Mouse (Mus musculus): ENCODE measurements at regions not wholly inside any gene's neighbourhood (a gene's known extent, or its start where the extent isn't known, plus 50 kb on each side); places are given as distances from the start of the nearest gene placed in this dataset.
"Not testable (repeated sequence)": the region's sequence is repeated elsewhere in the genome, so short reads cannot be mapped to it uniquely, and the experiment has no call there.

DNA sequence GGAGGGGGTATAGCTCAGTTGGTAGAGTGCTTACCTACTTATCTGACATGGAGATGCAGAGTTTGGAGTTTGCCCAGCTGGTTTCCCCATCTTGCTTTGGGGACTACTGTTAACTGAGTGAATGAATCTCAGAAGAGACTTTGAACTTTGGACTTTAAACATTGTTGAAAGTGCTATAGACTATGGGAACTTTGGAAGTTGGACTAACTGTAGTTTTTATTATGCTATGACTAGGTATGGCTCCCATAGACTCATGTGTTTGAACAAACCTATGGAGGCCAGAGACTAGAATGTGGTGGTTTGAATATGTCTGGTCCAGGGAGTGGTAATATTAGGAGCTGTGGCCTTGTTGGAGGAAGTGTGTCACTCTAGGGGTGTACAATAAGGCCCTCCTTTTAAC is 84.8 kb upstream of the Mad2l1 start:
- H3K27me3 ChIP-seq (ENCODE audit: control insufficient read depth, insufficient read depth, low read length); H3K27ac ChIP-seq (ENCODE audit: low read depth, low read length); ATAC-seq (replicated peaks; ENCODE audit: insufficient number of reproducible peaks, low FRiP score, low TSS enrichment); H3K36me3 ChIP-seq (ENCODE audit: control insufficient read depth, insufficient read depth, low read length); H3K9me3 ChIP-seq (replicated peaks; ENCODE audit: control insufficient read depth, low read length); H3K4me1 ChIP-seq (ENCODE audit: control insufficient read depth, insufficient read depth, low read length); H3K4me3 ChIP-seq (ENCODE audit: low read depth, low read length); H3K4me2 ChIP-seq; H3K9ac ChIP-seq (ENCODE audit: low read depth, low read length): not testable (repeated sequence)

DNA sequence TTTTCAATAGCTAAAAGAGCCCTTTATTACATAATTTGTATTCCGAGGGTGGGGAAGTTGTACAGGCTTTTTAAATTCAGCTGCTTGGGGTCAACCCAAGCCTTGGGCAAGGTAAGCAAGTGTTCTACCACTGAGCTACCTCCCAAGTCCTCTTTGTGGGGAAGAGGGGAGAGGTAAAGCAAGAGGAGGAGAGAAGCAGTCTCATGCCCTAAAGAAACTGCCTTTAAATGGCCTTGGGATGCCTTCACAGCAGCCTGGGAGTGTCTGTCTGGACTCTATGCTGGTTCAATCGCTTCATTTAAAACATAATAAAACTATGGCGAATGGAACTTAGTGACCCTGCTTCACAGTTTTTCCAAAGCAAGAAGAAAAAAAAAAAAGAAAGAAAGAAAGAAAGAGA is 77.0 kb upstream of the Mad2l1 start:
- H3K4me2 ChIP-seq: no peak overlapping the region
- no peak overlapping the region for H3K27ac ChIP-seq (ENCODE audit: low read depth, low read length)
- 77% methylated on average over 3 of the region's 3 CpGs for WGBS (ENCODE audit: insufficient replicate concordance)
- no peaks in the 10 kb centered on the region for H3K27me3 ChIP-seq (ENCODE audit: control insufficient read depth, insufficient read depth, low read length)
- H3K9me3 ChIP-seq (replicated peaks; ENCODE audit: control insufficient read depth, low read length): no peaks in the 10 kb centered on the region
- ATAC-seq (replicated peaks; ENCODE audit: insufficient number of reproducible peaks, low FRiP score, low TSS enrichment): no peak
- no peaks in the 10 kb centered on the region for H3K4me1 ChIP-seq (ENCODE audit: control insufficient read depth, insufficient read depth, low read length)
- H3K4me3 ChIP-seq (ENCODE audit: low read depth, low read length): no peak overlapping the region
- no peaks in the 10 kb centered on the region for H3K36me3 ChIP-seq (ENCODE audit: control insufficient read depth, insufficient read depth, low read length)
- no peak overlapping the region for H3K9ac ChIP-seq (ENCODE audit: low read depth, low read length)

DNA sequence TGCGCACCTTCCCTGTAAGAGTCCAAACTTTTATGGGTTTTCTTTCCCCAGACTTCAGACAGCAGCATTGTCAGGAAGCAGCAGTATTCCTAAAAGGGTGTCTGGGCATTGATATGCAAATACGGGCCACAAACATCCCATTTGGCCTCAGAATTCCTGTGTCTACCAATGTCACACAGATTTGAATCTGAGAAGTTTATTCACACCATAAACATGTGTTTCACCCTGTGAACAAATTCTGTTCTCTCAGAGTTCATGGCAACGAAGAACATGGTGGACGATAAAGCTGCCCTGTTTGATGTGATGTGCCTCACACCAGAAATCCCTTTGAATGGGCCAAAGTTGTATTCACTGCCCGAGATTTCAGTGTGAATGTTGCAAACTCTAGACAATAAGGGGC is 70.7 kb upstream of the Mad2l1 start:
- Histone ChIP-seq H3K4me3 (ENCODE audit: low read depth, low read length) (no peak overlapping the region), H3K27ac (ENCODE audit: low read depth, low read length) (no peak overlapping the region), H3K4me1 (ENCODE audit: control insufficient read depth, insufficient read depth, low read length) (no peaks in the 10 kb centered on the region), H3K36me3 (ENCODE audit: control insufficient read depth, insufficient read depth, low read length) (no peaks in the 10 kb centered on the region), H3K4me2 (no peak overlapping the region), H3K27me3 (ENCODE audit: control insufficient read depth, insufficient read depth, low read length) (no peaks in the 10 kb centered on the region), H3K9me3 (replicated peaks; ENCODE audit: control insufficient read depth, low read length) (no peaks in the 10 kb centered on the region), H3K9ac (ENCODE audit: low read depth, low read length) (no peak overlapping the region)
- WGBS (ENCODE audit: insufficient replicate concordance): 65% methylated on average over 4 of the region's 5 CpGs
- no peak for ATAC-seq (replicated peaks; ENCODE audit: insufficient number of reproducible peaks, low FRiP score, low TSS enrichment)

- H3K4me1 ChIP-seq (ENCODE audit: control insufficient read depth, insufficient read depth, low read length): no peaks in the 10 kb centered on the region
- H3K4me3 ChIP-seq (ENCODE audit: low read depth, low read length): no peak overlapping the region
- H3K27me3 ChIP-seq (ENCODE audit: control insufficient read depth, insufficient read depth, low read length): no peaks in the 10 kb centered on the region
- H3K4me2 ChIP-seq: no peak overlapping the region
- no peak overlapping the region for H3K9ac ChIP-seq (ENCODE audit: low read depth, low read length)
- H3K27ac ChIP-seq (ENCODE audit: low read depth, low read length): no peak overlapping the region
- no peak for ATAC-seq (replicated peaks; ENCODE audit: insufficient number of reproducible peaks, low FRiP score, low TSS enrichment)
- no peaks in the 10 kb centered on the region for H3K9me3 ChIP-seq (replicated peaks; ENCODE audit: control insufficient read depth, low read length)
- no peaks in the 10 kb centered on the region for H3K36me3 ChIP-seq (ENCODE audit: control insufficient read depth, insufficient read depth, low read length)
- WGBS (ENCODE audit: insufficient replicate concordance): 68% methylated on average over 11 of the region's 11 CpGs
These were observed 69.9 kb upstream of the Mad2l1 start for GRCm38 (mm10) chr6:66465137-66465853.

DNA sequence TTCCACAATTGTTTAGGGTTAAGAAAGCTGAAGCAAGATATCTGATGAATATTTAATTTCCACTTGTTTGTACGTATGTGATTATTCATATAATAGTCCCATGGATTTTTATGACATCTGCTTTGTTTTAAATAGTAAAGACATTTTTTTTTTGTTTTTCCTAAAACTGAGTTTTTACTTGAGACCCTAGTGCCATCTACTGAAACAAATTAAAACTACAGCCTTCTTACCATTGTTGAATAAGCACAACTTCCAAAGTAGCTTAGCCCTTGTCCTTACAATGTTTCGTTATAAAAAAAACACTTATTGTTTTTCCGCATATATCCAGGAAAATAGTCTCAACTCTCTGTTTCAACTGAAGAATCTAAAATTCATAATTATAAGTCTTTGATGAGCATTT is 68.4 kb upstream of the Mad2l1 start:
- Histone ChIP-seq H3K4me2 (no peak overlapping the region), H3K4me3 (ENCODE audit: low read depth, low read length) (no peak overlapping the region), H3K9ac (ENCODE audit: low read depth, low read length) (no peak overlapping the region), H3K27ac (ENCODE audit: low read depth, low read length) (no peak overlapping the region), H3K27me3 (ENCODE audit: control insufficient read depth, insufficient read depth, low read length) (no peaks in the 10 kb centered on the region), H3K36me3 (ENCODE audit: control insufficient read depth, insufficient read depth, low read length) (no peaks in the 10 kb centered on the region), H3K4me1 (ENCODE audit: control insufficient read depth, insufficient read depth, low read length) (no peaks in the 10 kb centered on the region), H3K9me3 (replicated peaks; ENCODE audit: control insufficient read depth, low read length) (no peaks in the 10 kb centered on the region)
- 34% methylated on average over 3 of the region's 3 CpGs for WGBS (ENCODE audit: insufficient replicate concordance)
- ATAC-seq (replicated peaks; ENCODE audit: insufficient number of reproducible peaks, low FRiP score, low TSS enrichment): no peak

GRCm38 (mm10) chr6:66470627-66471249 is 64.5 kb upstream of the Mad2l1 start:
- Histone ChIP-seq H3K36me3 (ENCODE audit: control insufficient read depth, insufficient read depth, low read length) (no peaks in the 10 kb centered on the region), H3K9me3 (replicated peaks; ENCODE audit: control insufficient read depth, low read length) (no peaks in the 10 kb centered on the region), H3K27ac (ENCODE audit: low read depth, low read length) (no peak overlapping the region), H3K4me2 (no peak overlapping the region), H3K27me3 (ENCODE audit: control insufficient read depth, insufficient read depth, low read length) (no peaks in the 10 kb centered on the region), H3K9ac (ENCODE audit: low read depth, low read length) (no peak overlapping the region), H3K4me3 (ENCODE audit: low read depth, low read length) (no peak overlapping the region), H3K4me1 (ENCODE audit: control insufficient read depth, insufficient read depth, low read length) (no peaks in the 10 kb centered on the region)
- no peak for ATAC-seq (replicated peaks; ENCODE audit: insufficient number of reproducible peaks, low FRiP score, low TSS enrichment)
- 78% methylated on average over 4 of the region's 4 CpGs for whole genome bisulfite sequencing (ENCODE audit: insufficient replicate concordance)

DNA sequence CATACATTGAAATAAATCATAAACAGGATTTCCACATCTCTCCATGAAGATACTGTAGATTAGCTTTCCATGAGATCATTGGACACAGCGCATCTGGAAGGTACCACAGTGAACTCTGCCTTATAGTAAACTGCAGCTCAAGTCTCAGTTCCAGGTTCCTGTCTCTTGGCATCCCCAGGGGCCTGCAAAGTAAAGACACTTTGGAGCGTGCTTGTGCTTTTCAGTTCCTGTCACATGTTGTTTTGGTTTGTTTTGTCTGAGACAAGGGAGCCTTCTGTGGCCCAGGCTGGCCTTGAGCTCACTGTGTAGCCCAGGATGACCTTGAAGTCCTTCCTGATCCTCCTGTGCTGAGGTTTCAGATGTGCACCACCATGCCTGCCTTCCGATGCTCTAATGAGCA is 63.4 kb upstream of the Mad2l1 start:
- Histone ChIP-seq H3K4me3 (ENCODE audit: low read depth, low read length) (no peak overlapping the region), H3K36me3 (ENCODE audit: control insufficient read depth, insufficient read depth, low read length) (no peaks in the 10 kb centered on the region), H3K9ac (ENCODE audit: low read depth, low read length) (no peak overlapping the region), H3K4me2 (no peak overlapping the region), H3K4me1 (ENCODE audit: control insufficient read depth, insufficient read depth, low read length) (no peaks in the 10 kb centered on the region), H3K27ac (ENCODE audit: low read depth, low read length) (no peak overlapping the region), H3K27me3 (ENCODE audit: control insufficient read depth, insufficient read depth, low read length) (no peaks in the 10 kb centered on the region), H3K9me3 (replicated peaks; ENCODE audit: control insufficient read depth, low read length) (no peaks in the 10 kb centered on the region)
- ATAC-seq (replicated peaks; ENCODE audit: insufficient number of reproducible peaks, low FRiP score, low TSS enrichment): no peak
- WGBS (ENCODE audit: insufficient replicate concordance): 67% methylated on average over 3 of the region's 3 CpGs

- no peak overlapping the region for H3K27ac ChIP-seq (ENCODE audit: low read depth, low read length)
- 72% methylated on average over 4 of the region's 4 CpGs for WGBS (ENCODE audit: insufficient replicate concordance)
These were observed 62.5 kb upstream of the Mad2l1 start for GRCm38 (mm10) chr6:66472697-66473096.

DNA sequence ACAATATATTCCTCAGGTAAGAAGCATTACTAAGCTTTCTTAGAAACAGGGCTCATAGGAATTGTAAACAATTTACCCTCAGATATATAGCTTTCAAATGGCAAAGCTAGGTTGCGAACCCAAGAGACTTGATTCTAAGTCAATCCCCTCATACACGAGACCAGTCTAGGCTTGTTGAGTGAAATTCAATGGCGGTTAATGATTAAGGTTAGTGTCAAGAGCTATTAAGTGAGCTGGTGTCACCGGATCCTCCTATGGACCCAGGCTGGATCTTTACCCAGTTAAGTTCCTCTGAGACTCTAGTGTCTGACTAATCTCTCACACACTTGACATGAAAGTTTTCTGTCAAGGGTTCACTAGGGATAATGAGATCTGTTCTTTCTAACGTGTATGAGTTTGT is 57.6 kb upstream of the Mad2l1 start:
- Histone ChIP-seq H3K4me2 (no peak overlapping the region), H3K9ac (ENCODE audit: low read depth, low read length) (no peak overlapping the region), H3K27me3 (ENCODE audit: control insufficient read depth, insufficient read depth, low read length) (no peaks in the 10 kb centered on the region), H3K4me3 (ENCODE audit: low read depth, low read length) (no peak overlapping the region), H3K4me1 (ENCODE audit: control insufficient read depth, insufficient read depth, low read length) (no peaks in the 10 kb centered on the region), H3K36me3 (ENCODE audit: control insufficient read depth, insufficient read depth, low read length) (no peaks in the 10 kb centered on the region), H3K9me3 (replicated peaks; ENCODE audit: control insufficient read depth, low read length) (no peaks in the 10 kb centered on the region), H3K27ac (ENCODE audit: low read depth, low read length) (no peak overlapping the region)
- no peak for ATAC-seq (replicated peaks; ENCODE audit: insufficient number of reproducible peaks, low FRiP score, low TSS enrichment)
- 37% methylated on average over 5 of the region's 5 CpGs for WGBS (ENCODE audit: insufficient replicate concordance)

More at GRCm38 (mm10) chr6:66472697-66473096, 62.5 kb upstream of the Mad2l1 start:
- Histone ChIP-seq H3K27me3 (ENCODE audit: control insufficient read depth, insufficient read depth, low read length) (no peaks in the 10 kb centered on the region), H3K4me1 (ENCODE audit: control insufficient read depth, insufficient read depth, low read length) (no peaks in the 10 kb centered on the region), H3K9ac (ENCODE audit: low read depth, low read length) (no peak overlapping the region), H3K4me3 (ENCODE audit: low read depth, low read length) (no peak overlapping the region), H3K36me3 (ENCODE audit: control insufficient read depth, insufficient read depth, low read length) (no peaks in the 10 kb centered on the region), H3K4me2 (no peak overlapping the region), H3K9me3 (replicated peaks; ENCODE audit: control insufficient read depth, low read length) (no peaks in the 10 kb centered on the region)
- no peak for ATAC-seq (replicated peaks; ENCODE audit: insufficient number of reproducible peaks, low FRiP score, low TSS enrichment)

All from heart, embryonic 11.5 days (tissue).